Mouse (Mus musculus) midbrain, embryonic 12.5 days (tissue): Measurements from ENCODE around the gene Dkk2. TPM values are rescaled to one million over a fixed set of nuclear protein-coding genes. Genes with fewer than 3 reads are reported as not detected.

Source experiments
- ATAC-seq: fragments of 200-750 bp; cut with Nextera tagmentation; 2 replicates; pipeline ENCODE4 v1.8.0; 2017; ENCODE audit warnings: low read depth, moderate TSS enrichment, moderate library complexity; ENCODE audit not compliant: low FRiP score
- H3K27ac ChIP-seq: fragments of 300-500 bp; sonication (generic); replicated peaks from 2 replicates; pipeline ENCODE4 v1.5.1; 2016; ENCODE audit warnings: mild to moderate bottlenecking
- H3K27me3 ChIP-seq: fragments of 300-500 bp; sonication (generic); 2 replicates; pipeline ENCODE4 v1.6.1; 2016; ENCODE audit warnings: mild to moderate bottlenecking
- H3K36me3 ChIP-seq: fragments of 300-500 bp; sonication (generic); 2 replicates; pipeline ENCODE4 v1.6.1; 2016
- H3K4me1 ChIP-seq: fragments of 300-500 bp; sonication (generic); 2 replicates; pipeline ENCODE4 v1.6.1; 2016
- H3K4me2 ChIP-seq: fragments of 300-500 bp; sonication (generic); replicated peaks from 2 replicates; pipeline ENCODE4 v1.6.1; 2016; ENCODE audit warnings: mild to moderate bottlenecking, moderate library complexity
- H3K4me3 ChIP-seq: fragments of 300-500 bp; sonication (generic); 2 replicates; pipeline ENCODE4 v1.5.1; 2016; ENCODE audit warnings: mild to moderate bottlenecking
- H3K9ac ChIP-seq: fragments of 300-500 bp; sonication (generic); replicated peaks from 2 replicates; pipeline ENCODE4 v1.6.1; 2016; ENCODE audit warnings: mild to moderate bottlenecking, moderate library complexity
- H3K9me3 ChIP-seq: fragments of 300-500 bp; sonication (generic); 2 replicates; pipeline ENCODE4 v1.6.1; 2016; ENCODE audit warnings: mild to moderate bottlenecking
- WGBS: fragments of 180-500 bp; shearing (Covaris S2); methylation state at CpG from one replicate; pipeline ENCODE4 v1.1.7; 2016; 5-methylcytosine and 5-hydroxymethylcytosine counted together
- polyA plus RNA-seq: library from polyadenylated mRNA; unstranded; fragments of >200 nt; fragmentation: Nextera tagmentation; extraction: Ambion mirVana; gene quantifications from 2 replicates; pipeline ENCODE4 v1.2.1, GENCODE M21; 2016

Dkk2 gene
- polyA plus RNA-seq, 1 experiment from 2014 or later = 22.2 TPM

GRCm38 (mm10) chr3:132129730-132130274 lies 44.7 kb downstream of the Dkk2 start:
- 92% methylated on average over 1 of the region's 1 CpGs for WGBS
- Histone ChIP-seq H3K27me3 (no peaks in the 10 kb centered on the region), H3K9me3 (no peaks in the 10 kb centered on the region), H3K27ac (no peak overlapping the region), H3K36me3 (no peaks in the 10 kb centered on the region), H3K9ac (no peak overlapping the region), H3K4me1 (no peaks in the 10 kb centered on the region), H3K4me2 (no peak overlapping the region), H3K4me3 (no peak overlapping the region)
- no peak for ATAC-seq

- H3K27ac ChIP-seq = no peak overlapping the region
- H3K4me1 ChIP-seq = no peaks in the 10 kb centered on the region
- no peaks in the 10 kb centered on the region for H3K9me3 ChIP-seq
- H3K4me2 ChIP-seq = no peak overlapping the region
- WGBS = 87% methylated on average over 3 of the region's 3 CpGs
- H3K4me3 ChIP-seq = no peak overlapping the region
- ATAC-seq = no peak
- no peak overlapping the region for H3K9ac ChIP-seq
- no peaks in the 10 kb centered on the region for H3K36me3 ChIP-seq
- H3K27me3 ChIP-seq = no peaks in the 10 kb centered on the region
Measured at GRCm38 (mm10) chr3:132130781-132131180, 45.7 kb downstream of the Dkk2 start.

DNA sequence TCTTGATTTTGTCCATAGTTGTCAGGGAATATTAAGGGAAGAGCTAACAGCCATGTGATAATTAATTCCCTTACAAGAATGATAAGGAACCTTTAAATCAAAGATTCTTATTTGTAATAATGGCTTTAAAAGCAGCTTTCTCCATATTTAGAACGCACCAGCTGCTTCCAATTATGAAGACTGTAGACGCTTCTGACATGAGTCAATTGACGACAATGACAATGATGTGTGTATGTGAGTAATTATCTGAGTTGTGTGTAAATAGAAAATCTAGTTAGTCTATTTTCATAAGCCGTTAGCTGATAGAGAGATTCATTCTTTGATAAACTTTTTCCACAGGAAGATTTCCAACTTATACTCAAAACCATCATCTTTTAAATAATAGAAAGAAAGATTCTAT lies 46.8 kb downstream of the Dkk2 start:
- no peaks in the 10 kb centered on the region for H3K36me3 ChIP-seq
- H3K4me1 ChIP-seq = no peaks in the 10 kb centered on the region
- no peak overlapping the region for H3K27ac ChIP-seq
- H3K27me3 ChIP-seq = no peaks in the 10 kb centered on the region
- H3K4me3 ChIP-seq = no peak overlapping the region
- no peak overlapping the region for H3K9ac ChIP-seq
- H3K9me3 ChIP-seq = no peaks in the 10 kb centered on the region
- 79% methylated on average over 4 of the region's 4 CpGs for WGBS
- H3K4me2 ChIP-seq = no peak overlapping the region
- ATAC-seq = no peak

GRCm38 (mm10) chr3:132134502-132134901 lies 49.4 kb downstream of the Dkk2 start:
- Histone ChIP-seq H3K27me3 (no peaks in the 10 kb centered on the region), H3K4me2 (no peak overlapping the region), H3K27ac (no peak overlapping the region), H3K36me3 (no peaks in the 10 kb centered on the region), H3K4me3 (no peak overlapping the region), H3K9ac (no peak overlapping the region), H3K4me1 (no peaks in the 10 kb centered on the region), H3K9me3 (no peaks in the 10 kb centered on the region)
- WGBS = 77% methylated on average over 1 of the region's 1 CpGs
- no peak for ATAC-seq

- H3K27ac ChIP-seq = no peak overlapping the region
- no peaks in the 10 kb centered on the region for H3K36me3 ChIP-seq
- H3K4me2 ChIP-seq = no peak overlapping the region
- no peak overlapping the region for H3K9ac ChIP-seq
- ATAC-seq = no peak; the same call in 1 of the 2 replicates
- H3K4me3 ChIP-seq = no peak overlapping the region
- 83% methylated on average over 11 of the region's 11 CpGs for WGBS
- H3K4me1 ChIP-seq = no peaks in the 10 kb centered on the region
- no peaks in the 10 kb centered on the region for H3K27me3 ChIP-seq
- no peaks in the 10 kb centered on the region for H3K9me3 ChIP-seq
Measured at GRCm38 (mm10) chr3:132137802-132138378, 52.8 kb downstream of the Dkk2 start.

GRCm38 (mm10) chr3:132141031-132141430 lies 55.9 kb downstream of the Dkk2 start:
- H3K4me3 ChIP-seq = no peak overlapping the region
- H3K9me3 ChIP-seq = no peaks in the 10 kb centered on the region
- H3K4me1 ChIP-seq = no peaks in the 10 kb centered on the region
- H3K9ac ChIP-seq = no peak overlapping the region
- H3K4me2 ChIP-seq = no peak overlapping the region
- no peaks in the 10 kb centered on the region for H3K27me3 ChIP-seq
- no peak overlapping the region for H3K27ac ChIP-seq
- WGBS = 95% methylated on average over 4 of the region's 4 CpGs
- H3K36me3 ChIP-seq = no peaks in the 10 kb centered on the region
- ATAC-seq = no peak

DNA sequence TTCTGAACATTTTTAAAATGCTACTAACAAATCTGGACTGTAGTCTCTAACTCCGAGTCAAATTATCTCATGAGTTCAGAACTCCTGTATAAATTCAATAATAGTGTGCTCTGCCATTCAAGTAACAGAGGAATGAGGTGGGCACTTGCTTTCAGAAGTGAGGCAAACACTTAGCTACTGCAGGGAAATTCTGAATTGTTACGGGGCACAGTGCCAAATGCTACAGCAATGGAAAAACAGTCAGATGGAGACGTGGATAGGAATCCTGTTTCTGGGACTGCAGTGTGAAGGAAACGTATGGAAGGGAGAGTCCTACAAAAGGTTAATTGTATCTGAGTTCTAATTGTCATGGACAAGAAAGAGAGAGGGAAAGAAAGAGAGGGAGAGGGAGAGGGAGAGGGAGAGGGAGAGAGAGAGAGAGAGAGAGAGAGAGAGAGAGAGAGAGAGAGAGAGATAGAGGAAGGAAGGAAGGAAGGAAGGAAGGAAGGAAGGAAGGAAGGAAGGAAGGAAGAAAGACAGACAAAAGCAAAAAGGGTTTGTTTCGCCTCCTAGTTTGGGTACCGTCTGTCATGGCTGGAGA lies 64.4 kb downstream of the Dkk2 start:
- Histone ChIP-seq H3K27me3 (no peaks in the 10 kb centered on the region), H3K4me1 (no peaks in the 10 kb centered on the region), H3K27ac (no peak overlapping the region), H3K4me2 (no peak overlapping the region), H3K9me3 (no peaks in the 10 kb centered on the region), H3K36me3 (no peaks in the 10 kb centered on the region), H3K4me3 (no peak overlapping the region), H3K9ac (no peak overlapping the region)
- 82% methylated on average over 6 of the region's 6 CpGs for WGBS
- no peak for ATAC-seq

DNA sequence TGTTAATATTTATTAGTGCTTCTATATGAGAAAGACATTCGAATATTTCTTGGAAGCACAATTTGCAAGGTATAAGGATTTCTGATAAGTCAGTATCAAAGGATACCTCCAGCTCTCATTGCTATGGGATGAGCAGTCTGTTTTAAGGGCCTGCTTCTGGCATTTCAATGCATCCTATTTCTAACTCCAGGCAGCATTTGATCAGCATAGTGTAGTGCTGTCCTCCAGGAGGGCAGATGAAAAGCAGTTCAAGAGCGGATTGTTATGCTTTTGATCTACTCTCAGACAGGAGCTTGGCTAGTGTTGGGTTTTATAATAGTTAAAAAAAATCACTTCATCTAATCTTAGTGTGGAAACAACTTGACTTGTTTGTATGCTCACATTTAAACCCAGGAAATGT lies 73.7 kb downstream of the Dkk2 start:
- no peak overlapping the region for H3K4me3 ChIP-seq
- no peaks in the 10 kb centered on the region for H3K27me3 ChIP-seq
- no peak for ATAC-seq
- no peaks in the 10 kb centered on the region for H3K9me3 ChIP-seq
- no peaks in the 10 kb centered on the region for H3K4me1 ChIP-seq
- no peaks in the 10 kb centered on the region for H3K36me3 ChIP-seq
- 90% methylated on average over 2 of the region's 2 CpGs for WGBS
- no peak overlapping the region for H3K9ac ChIP-seq
- no peak overlapping the region for H3K27ac ChIP-seq
- H3K4me2 ChIP-seq = no peak overlapping the region

DNA sequence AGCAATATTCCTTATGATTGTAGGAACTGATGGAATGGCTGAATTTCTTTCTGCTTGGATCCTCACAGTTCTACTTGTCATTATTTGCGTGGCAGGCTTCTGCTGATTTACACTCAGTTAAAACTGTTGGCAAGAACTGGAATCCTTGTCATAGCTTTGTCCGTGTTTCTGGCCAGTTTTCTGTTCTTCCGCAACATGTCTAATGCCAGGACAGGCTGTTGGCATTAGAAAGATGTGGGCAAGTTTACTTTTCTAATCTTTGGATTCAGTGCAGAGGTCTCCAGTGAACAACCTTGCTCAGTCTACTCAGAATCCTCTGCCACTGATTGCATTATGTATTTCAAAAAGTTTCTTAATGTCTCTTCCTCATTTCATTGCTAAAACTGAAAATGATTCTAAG lies 83.8 kb downstream of the Dkk2 start:
- no peaks in the 10 kb centered on the region for H3K36me3 ChIP-seq
- no peak for ATAC-seq
- H3K9ac ChIP-seq = no peak overlapping the region
- H3K27ac ChIP-seq = no peak overlapping the region
- WGBS = 87% methylated on average over 3 of the region's 3 CpGs
- H3K27me3 ChIP-seq = no peaks in the 10 kb centered on the region
- no peak overlapping the region for H3K4me2 ChIP-seq
- no peaks in the 10 kb centered on the region for H3K9me3 ChIP-seq
- no peak overlapping the region for H3K4me3 ChIP-seq
- H3K4me1 ChIP-seq = no peaks in the 10 kb centered on the region

- no peak overlapping the region for H3K9ac ChIP-seq
- no peak overlapping the region for H3K4me2 ChIP-seq
- H3K4me1 ChIP-seq = no peaks in the 10 kb centered on the region
- no peak overlapping the region for H3K4me3 ChIP-seq
- WGBS = 92% methylated on average over 12 of the region's 12 CpGs
- H3K36me3 ChIP-seq = no peaks in the 10 kb centered on the region
- no peaks in the 10 kb centered on the region for H3K27me3 ChIP-seq
- no peak for ATAC-seq
- H3K9me3 ChIP-seq = no peaks in the 10 kb centered on the region
- H3K27ac ChIP-seq = no peak overlapping the region
Measured at GRCm38 (mm10) chr3:132186888-132187552, 101.9 kb downstream of the Dkk2 start.

DNA sequence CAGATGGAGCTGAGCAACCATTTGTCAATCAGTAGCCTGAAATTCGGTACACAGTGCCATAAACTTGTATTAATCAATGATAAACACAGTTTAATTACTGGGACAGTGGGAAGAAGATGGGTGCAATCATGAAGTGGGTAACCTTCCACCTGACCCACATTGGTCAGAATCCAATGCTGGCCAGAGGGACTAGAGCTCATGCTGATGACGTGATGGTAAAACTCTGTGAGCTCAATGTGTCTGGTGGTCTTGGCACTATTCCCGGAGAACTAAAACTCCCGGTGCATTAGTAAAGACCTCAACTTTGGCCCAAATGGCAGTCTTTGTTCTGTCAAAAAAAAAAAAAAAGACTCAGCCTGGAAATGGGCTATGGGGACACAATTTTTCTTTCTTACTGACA lies 116.9 kb downstream of the Dkk2 start:
- H3K9me3 ChIP-seq = no peaks in the 10 kb centered on the region
- no peak for ATAC-seq
- 88% methylated on average over 4 of the region's 4 CpGs for WGBS
- H3K4me1 ChIP-seq = no peaks in the 10 kb centered on the region
- H3K36me3 ChIP-seq = no peaks in the 10 kb centered on the region
- no peaks in the 10 kb centered on the region for H3K27me3 ChIP-seq
- no peak overlapping the region for H3K4me2 ChIP-seq
- H3K27ac ChIP-seq = no peak overlapping the region
- H3K4me3 ChIP-seq = no peak overlapping the region
- no peak overlapping the region for H3K9ac ChIP-seq

DNA sequence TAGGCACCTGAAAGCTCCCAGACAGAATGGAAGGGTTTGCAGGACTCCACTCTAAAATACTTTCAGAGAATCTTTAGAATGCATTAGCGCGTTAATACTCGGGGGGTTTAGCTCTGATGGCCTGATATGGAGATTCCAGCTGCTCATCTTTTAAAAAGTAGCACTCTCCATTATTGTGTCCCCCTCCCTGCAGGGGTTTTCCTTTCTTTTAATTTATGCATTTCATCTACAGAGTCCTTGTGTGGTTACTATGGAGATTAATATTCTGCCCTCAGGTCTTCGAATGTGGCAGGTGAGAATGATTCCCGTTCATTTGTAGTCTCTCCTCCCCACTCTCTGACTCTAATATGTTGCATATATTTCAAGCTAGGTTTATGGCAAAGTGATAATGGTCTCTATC lies 117.6 kb downstream of the Dkk2 start:
- H3K4me2 ChIP-seq = no peak overlapping the region
- WGBS = 77% methylated on average over 5 of the region's 5 CpGs
- no peak overlapping the region for H3K9ac ChIP-seq
- H3K4me3 ChIP-seq = no peak overlapping the region
- H3K27me3 ChIP-seq = no peaks in the 10 kb centered on the region
- no peaks in the 10 kb centered on the region for H3K36me3 ChIP-seq
- H3K27ac ChIP-seq = no peak overlapping the region
- no peaks in the 10 kb centered on the region for H3K4me1 ChIP-seq
- no peaks in the 10 kb centered on the region for H3K9me3 ChIP-seq
- no peak for ATAC-seq
